Mouse (Mus musculus): ENCODE measurements around the gene Castor1. TPM values are rescaled to one million over a fixed set of nuclear protein-coding genes. Genes with fewer than 3 reads are reported as not detected.

The Castor1 gene
- polyA plus RNA-seq, 1 experiment = not detected

DNA sequence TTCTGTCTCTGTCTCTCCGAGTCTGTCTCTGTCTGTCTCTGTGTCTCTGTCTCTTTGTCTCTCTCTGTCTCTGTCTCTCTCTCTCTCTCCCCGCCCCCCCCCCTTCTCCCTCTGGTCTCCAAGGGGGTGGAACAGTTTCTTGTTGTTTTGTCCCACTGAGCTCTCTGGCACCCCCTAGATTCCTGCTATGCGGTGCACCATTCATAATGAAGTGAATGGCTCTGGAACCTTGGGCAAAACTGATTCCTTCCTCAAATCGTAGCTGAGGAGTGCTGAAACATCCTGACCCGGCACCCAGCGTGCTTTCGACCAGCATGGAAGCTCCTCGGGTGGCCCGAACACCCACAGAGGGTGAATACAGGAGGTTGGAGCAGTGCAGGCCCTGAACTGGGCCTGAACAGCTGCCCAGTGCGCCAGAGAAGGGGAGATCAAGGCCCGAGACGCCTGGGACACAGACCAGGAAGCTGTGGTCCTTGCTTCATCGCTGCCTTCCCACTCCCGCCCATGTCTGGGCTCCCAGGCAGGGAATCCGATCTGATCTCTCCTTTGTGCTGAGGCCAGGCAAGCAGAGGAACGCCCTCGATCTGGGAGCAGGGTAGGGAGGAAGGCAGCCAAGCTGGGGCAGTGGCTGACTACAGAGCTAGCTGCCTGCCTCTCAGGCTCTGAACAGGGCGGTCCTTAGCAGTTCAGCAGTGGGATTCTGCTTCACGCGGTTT, 52.9 kb downstream of the Castor1 start:
- Histone ChIP-seq H3K4me3 (ENCODE audit: insufficient read depth, low read depth, low read length) (no peak overlapping the region), H3K27ac (ENCODE audit: insufficient read depth, low read depth, low read length) (no peak overlapping the region), H3K4me1 (ENCODE audit: control insufficient read depth, insufficient read depth, low read length) (peaks cover 14% of the 10 kb centered on the region)
- 36% methylated on average over 20 of the region's 20 CpGs for WGBS
- TF ChIP-seq POLR2A (IDR thresholded peaks at IDR 0.05; ENCODE audit: insufficient read depth, low read depth, low read length) (no peak), CTCF (IDR thresholded peaks at IDR 0.05; ENCODE audit: insufficient read depth, low read depth, low read length) (peak; percentile 2; the same call in 1 of the 2 replicates)

DNA sequence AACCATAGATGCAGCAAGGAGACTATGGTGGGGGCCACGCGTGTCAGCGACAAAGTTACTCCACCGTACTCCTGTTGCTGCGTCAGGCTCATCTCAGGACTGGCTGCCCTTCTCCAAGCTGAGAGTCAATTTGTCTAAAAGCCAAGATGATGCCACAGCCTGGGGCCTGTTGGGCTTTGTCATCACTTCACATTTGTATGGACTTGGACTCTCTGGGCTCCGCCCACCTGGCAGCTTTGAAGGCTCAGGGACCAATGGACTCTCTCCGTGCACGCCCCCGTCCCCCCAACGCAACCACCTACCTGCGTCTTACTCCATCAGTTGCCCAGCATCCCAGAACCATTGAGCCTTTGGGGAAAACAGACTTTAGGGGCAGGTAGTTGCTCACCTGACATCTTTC, 53.5 kb downstream of the Castor1 start:
- TF ChIP-seq CTCF (IDR thresholded peaks at IDR 0.05; ENCODE audit: insufficient read depth, low read depth, low read length) (no peak), POLR2A (IDR thresholded peaks at IDR 0.05; ENCODE audit: insufficient read depth, low read depth, low read length) (no peak)
- Histone ChIP-seq H3K4me3 (ENCODE audit: insufficient read depth, low read depth, low read length) (no peak overlapping the region), H3K4me1 (ENCODE audit: control insufficient read depth, insufficient read depth, low read length) (peaks cover 11% of the 10 kb centered on the region), H3K27ac (ENCODE audit: insufficient read depth, low read depth, low read length) (no peak overlapping the region)
- WGBS = 79% methylated on average over 11 of the region's 11 CpGs

Other genes with a start within 250 kb of the Castor1 start
- not detected in 2 replicates for gene 4930556J24Rik, start 241.4 kb upstream of the Castor1 start, polyA plus RNA-seq (2012; ENCODE audit: insufficient read depth, insufficient read length, low replicate concordance, missing spikeins)
- not detected in 2 replicates for gene Gal3st1, start 234.6 kb upstream of the Castor1 start, polyA plus RNA-seq (2012; ENCODE audit: insufficient read depth, insufficient read length, low replicate concordance, missing spikeins)
- gene Sec14l4, start 186.8 kb upstream of the Castor1 start, polyA plus RNA-seq (2012; ENCODE audit: insufficient read depth, insufficient read length, low replicate concordance, missing spikeins) = not detected in 2 replicates
- gene Sec14l3, start 153.4 kb upstream of the Castor1 start, polyA plus RNA-seq (2012; ENCODE audit: insufficient read depth, insufficient read length, low replicate concordance, missing spikeins) = not detected in 2 replicates
- gene Mtfp1, start 122.8 kb upstream of the Castor1 start, polyA plus RNA-seq (2012; ENCODE audit: insufficient read depth, insufficient read length, low replicate concordance, missing spikeins) = not detected in 2 replicates
- not detected in 2 replicates for gene Sec14l2, start 94.8 kb upstream of the Castor1 start, polyA plus RNA-seq (2012; ENCODE audit: insufficient read depth, insufficient read length, low replicate concordance, missing spikeins)
- gene Rnf215, start 83.0 kb upstream of the Castor1 start, polyA plus RNA-seq (2012; ENCODE audit: insufficient read depth, insufficient read length, low replicate concordance, missing spikeins) = not detected in 2 replicates
- not detected in 2 replicates for gene Ccdc157, start 57.9 kb upstream of the Castor1 start, polyA plus RNA-seq (2012; ENCODE audit: insufficient read depth, insufficient read length, low replicate concordance, missing spikeins)
- gene Sf3a1, start 57.9 kb upstream of the Castor1 start, polyA plus RNA-seq (2012; ENCODE audit: insufficient read depth, insufficient read length, low replicate concordance, missing spikeins) = 165 TPM in 1 of 2 replicates, not detected in the other
- gene Tbc1d10a, start 31.4 kb upstream of the Castor1 start, polyA plus RNA-seq (2012; ENCODE audit: insufficient read depth, insufficient read length, low replicate concordance, missing spikeins) = not detected in 2 replicates
- gene Osm, start 18.2 kb downstream of the Castor1 start, polyA plus RNA-seq (2012; ENCODE audit: insufficient read depth, insufficient read length, low replicate concordance, missing spikeins) = not detected in 2 replicates
- not detected in 2 replicates for gene Lif, start 39.3 kb downstream of the Castor1 start, polyA plus RNA-seq (2012; ENCODE audit: insufficient read depth, insufficient read length, low replicate concordance, missing spikeins)
- gene Hormad2, start 222.9 kb downstream of the Castor1 start, polyA plus RNA-seq (2012; ENCODE audit: insufficient read depth, insufficient read length, low replicate concordance, missing spikeins) = not detected in 2 replicates